Mouse (Mus musculus) MEL (cell line): ENCODE results near the gene Resp18.
A peak's percentile ranks its signal among the peaks of the same experiment; 100 is the strongest.

Source experiments
- BHLHE40 ChIP-seq: IDR thresholded peaks from 2 replicates; pipeline ENCODE4 v1.6.1; 2012; ENCODE audit warnings: low read depth, mild to moderate bottlenecking, inconsistent platforms, low read length, improper control_type of control experiment, borderline replicate concordance
- CTCF ChIP-seq, 3 experiments: IDR thresholded peaks in 2 of 3; conservative IDR thresholded peaks in 1 of 3; 2 replicates each; pipeline ENCODE4 v1.5.1; 2011 to 2012; ENCODE audit warnings: low read length in 3 of 3, low read depth in 2 of 3, mild to moderate bottlenecking in 2 of 3, improper control_type of control experiment in 1 of 3, inconsistent platforms in 1 of 3, mixed read lengths in 1 of 3, moderate library complexity in 1 of 3; ENCODE audit not compliant: control insufficient read depth in 1 of 3, insufficient read depth in 1 of 3, poor library complexity in 1 of 3, severe bottlenecking in 1 of 3
- EP300 ChIP-seq, 2 experiments: IDR thresholded peaks; 2 replicates each; pipeline ENCODE4 v1.6.1; 2011; ENCODE audit warnings: improper control_type of control experiment in 2 of 2, low read length in 2 of 2, low read depth in 1 of 2, mild to moderate bottlenecking in 1 of 2
- HCFC1 ChIP-seq: IDR thresholded peaks from 2 replicates; pipeline ENCODE4 v1.6.1; 2012; ENCODE audit warnings: low read depth, mild to moderate bottlenecking, inconsistent platforms, low read length, improper control_type of control experiment, moderate library complexity
- MAX ChIP-seq: IDR thresholded peaks from 2 replicates; pipeline ENCODE4 v1.6.1; 2011; ENCODE audit warnings: low read length, improper control_type of control experiment
- MAZ ChIP-seq: IDR thresholded peaks from 2 replicates; pipeline ENCODE4 v1.6.1; 2012; ENCODE audit warnings: low read depth, mild to moderate bottlenecking, inconsistent platforms, low read length, improper control_type of control experiment
- MYB ChIP-seq: IDR thresholded peaks from 2 replicates; pipeline ENCODE4 v1.6.1; 2011; ENCODE audit warnings: mild to moderate bottlenecking, low read depth, low read length, improper control_type of control experiment
- MYC ChIP-seq: IDR thresholded peaks from 2 replicates; pipeline ENCODE4 v1.6.1; 2011; ENCODE audit warnings: low read depth, mild to moderate bottlenecking, low read length, improper control_type of control experiment, moderate library complexity
- POLR2A ChIP-seq, 2 experiments: IDR thresholded peaks; 2 replicates each; pipeline ENCODE4 v1.6.1; 2011 to 2012; ENCODE audit warnings: low read length in 2 of 2, mild to moderate bottlenecking in 2 of 2, control low read depth in 1 of 2, improper control_type of control experiment in 1 of 2, low read depth in 1 of 2, moderate library complexity in 1 of 2; ENCODE audit not compliant: control insufficient read depth in 1 of 2, insufficient read depth in 1 of 2, poor library complexity in 1 of 2
- RAD21 ChIP-seq: IDR thresholded peaks from 2 replicates; pipeline ENCODE4 v1.6.1; 2011; ENCODE audit warnings: mild to moderate bottlenecking, low read depth, low read length, improper control_type of control experiment
- TCF12 ChIP-seq: IDR thresholded peaks from 2 replicates; pipeline ENCODE4 v1.6.1; 2014; ENCODE audit warnings: low read depth, mild to moderate bottlenecking, inconsistent platforms, low read length, improper control_type of control experiment, moderate library complexity
- UBTF ChIP-seq: IDR thresholded peaks from 2 replicates; pipeline ENCODE4 v1.6.1; 2012; ENCODE audit warnings: low read depth, mild to moderate bottlenecking, inconsistent platforms, low read length, improper control_type of control experiment, moderate library complexity, borderline replicate concordance; ENCODE audit not compliant: insufficient read depth

DNA sequence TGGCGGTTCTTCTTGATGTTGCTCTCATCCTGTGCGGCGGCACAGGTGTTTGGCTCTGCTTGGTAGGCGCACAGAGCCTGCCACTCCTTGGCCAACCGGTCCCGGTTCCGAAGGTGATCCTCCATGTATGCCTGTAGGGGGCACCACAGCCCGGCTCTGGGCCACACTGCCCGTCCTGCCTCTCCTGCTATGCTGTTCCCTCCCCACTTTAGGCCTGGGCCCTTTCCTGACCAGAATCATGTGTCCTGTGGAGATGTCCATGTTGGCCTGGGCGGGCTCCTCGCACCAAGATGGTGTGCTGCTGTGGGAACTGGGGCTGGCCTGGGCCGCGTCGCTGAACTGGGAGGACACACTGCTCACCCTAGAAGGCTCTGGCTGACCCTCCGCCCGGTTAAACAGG lies 25.2 kb downstream of the Resp18 start:
- TF ChIP-seq MAX (no peak), UBTF (no peak), CTCF (IDR thresholded peaks at IDR 0.05 in 2 of 3, conservative IDR thresholded peaks at IDR 0.05 in 1 of 3; ENCODE audit: control insufficient read depth in 1 of 3, insufficient read depth in 1 of 3, low read depth in 2 of 3, low read length in 3 of 3, poor library complexity in 1 of 3, severe bottlenecking in 1 of 3) (peak in 2 of 3 experiments; percentile 17 to 40; a peak in 3 of 6 replicates), MAZ (no peak), EP300 (IDR thresholded peaks at IDR 0.05; ENCODE audit: low read depth in 1 of 2, low read length in 2 of 2) (no peak), RAD21 (no peak), TCF12 (no peak), POLR2A (IDR thresholded peaks at IDR 0.05; ENCODE audit: control insufficient read depth in 1 of 2, insufficient read depth in 1 of 2, low read depth in 1 of 2, low read length in 2 of 2, poor library complexity in 1 of 2) (no peak), MYC (no peak), HCFC1 (no peak), MYB (no peak), BHLHE40 (no peak)
